Mouse (Mus musculus) heart, adult 2 months (tissue): ENCODE measurements around the gene Fam234a. TPM values are rescaled to one million over a fixed set of nuclear protein-coding genes. Genes with fewer than 3 reads are reported as not detected.

Experiments used
- DNase-seq, 2 experiments: peaks; one replicate each; pipeline ENCODE4 v3.0.0; 2021
- H3K27ac ChIP-seq: fragments of 200-600 bp; 2 replicates; pipeline ENCODE4 v1.8.1; 2022
- H3K27me3 ChIP-seq: fragments of 200-500 bp; 2 replicates; pipeline ENCODE4 v1.6.1; 2012; ENCODE audit warnings: mild to moderate bottlenecking, low read length, inconsistent platforms, mixed read lengths; ENCODE audit not compliant: control insufficient read depth, insufficient read depth
- H3K36me3 ChIP-seq: fragments of 200-500 bp; 2 replicates; pipeline ENCODE4 v1.6.1; 2012; ENCODE audit warnings: low read length, inconsistent platforms; ENCODE audit not compliant: control insufficient read depth, insufficient read depth
- H3K4me1 ChIP-seq: fragments of 200-500 bp; 2 replicates; pipeline ENCODE4 v1.6.1; 2011; ENCODE audit warnings: low read length; ENCODE audit not compliant: control insufficient read depth, insufficient read depth
- H3K4me3 ChIP-seq: fragments of 200-600 bp; 2 replicates; pipeline ENCODE4 v1.8.1; 2022
- H3K79me2 ChIP-seq: fragments of 200-500 bp; replicated peaks from 2 replicates; pipeline ENCODE4 v1.6.1; 2012; ENCODE audit warnings: mild to moderate bottlenecking, inconsistent platforms, low read length, moderate library complexity, mixed read lengths; ENCODE audit not compliant: control insufficient read depth, insufficient read depth
- H3K9ac ChIP-seq: fragments of 200-500 bp; 2 replicates; pipeline ENCODE4 v1.6.1; 2012; ENCODE audit warnings: low read depth, mild to moderate bottlenecking, control low read depth, inconsistent platforms, low read length, mixed read lengths
- CTCF ChIP-seq: fragments of 200-600 bp; IDR thresholded peaks from 2 replicates; pipeline ENCODE4 v1.8.1; 2022; ENCODE audit warnings: antibody characterized with exemption, mild to moderate bottlenecking, moderate library complexity
- EP300 ChIP-seq: fragments of 200-500 bp; IDR thresholded peaks from 2 replicates; pipeline ENCODE4 v1.6.1; 2011; ENCODE audit warnings: low read depth, low read length, control low read depth; ENCODE audit not compliant: insufficient read depth
- POLR2A ChIP-seq: fragments of 200-500 bp; IDR thresholded peaks from 2 replicates; pipeline ENCODE4 v1.6.1; 2011; ENCODE audit warnings: mild to moderate bottlenecking, low read depth, low read length, control low read depth; ENCODE audit not compliant: insufficient read depth
- WGBS: fragments of 180-500 bp; shearing (Covaris S2); methylation state at CpG from one replicate; pipeline ENCODE4 v1.1.7; 2018; 5-methylcytosine and 5-hydroxymethylcytosine counted together
- intact Hi-C: fragments of 180-260 bp; cut with DNase I; formaldehyde crosslinking; loops from one replicate; pipeline ENCODE4 v1.15.1; 2025
- polyA plus RNA-seq: library from polyadenylated mRNA; depleted of rRNA; stranded (reverse); fragments of >200 nt; gene quantifications from 2 replicates; pipeline ENCODE4 v1.2.3, GENCODE M21; 2012
- total RNA-seq, 2 experiments: library from RNA; stranded (reverse); gene quantifications; 2 replicates each; pipeline ENCODE4 v1.2.3; 2021

The Fam234a gene
- total and polyA plus RNA-seq, 3 experiments = 93.1 to 128 (median 113) TPM

DNA sequence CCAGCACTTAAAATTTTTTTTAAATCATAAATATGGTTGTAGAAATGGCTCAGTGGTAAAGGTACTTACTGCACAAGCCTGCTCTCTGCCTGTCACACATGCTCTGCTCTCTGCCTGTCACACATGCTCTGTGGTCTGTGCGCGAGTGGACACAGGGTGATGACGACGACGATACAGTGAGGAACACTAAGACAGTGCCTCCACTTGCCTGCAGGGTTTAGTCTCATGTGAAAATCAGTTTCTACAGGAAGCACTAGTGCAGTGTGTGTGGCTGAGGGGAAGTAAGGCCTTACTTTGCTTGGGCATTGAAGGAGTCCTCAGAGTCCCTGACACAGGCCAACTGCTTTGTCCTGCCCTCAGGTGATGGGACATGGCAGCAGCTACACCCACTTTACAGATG is 14.3 kb downstream of the Fam234a start:
- DNase-seq = no peak
- H3K79me2 ChIP-seq = 0 out of 2 replicates have a peak, but pooled peaks cover 6% of the 10 kb centered on the region
- H3K27ac ChIP-seq = no peak overlapping the region
- intact Hi-C loops = no loop called here
- H3K4me1 ChIP-seq = peaks cover 2% of the 10 kb centered on the region; the same call in 1 of the 2 replicates
- TF ChIP-seq CTCF (no peak), EP300 (no peak), POLR2A (no peak)
- 80% methylated on average over 5 of the region's 5 CpGs for WGBS
- H3K36me3 ChIP-seq = no peaks in the 10 kb centered on the region
- H3K27me3 ChIP-seq = no peaks in the 10 kb centered on the region
- no peak overlapping the region for H3K9ac ChIP-seq
- H3K4me3 ChIP-seq = no peak overlapping the region

DNA sequence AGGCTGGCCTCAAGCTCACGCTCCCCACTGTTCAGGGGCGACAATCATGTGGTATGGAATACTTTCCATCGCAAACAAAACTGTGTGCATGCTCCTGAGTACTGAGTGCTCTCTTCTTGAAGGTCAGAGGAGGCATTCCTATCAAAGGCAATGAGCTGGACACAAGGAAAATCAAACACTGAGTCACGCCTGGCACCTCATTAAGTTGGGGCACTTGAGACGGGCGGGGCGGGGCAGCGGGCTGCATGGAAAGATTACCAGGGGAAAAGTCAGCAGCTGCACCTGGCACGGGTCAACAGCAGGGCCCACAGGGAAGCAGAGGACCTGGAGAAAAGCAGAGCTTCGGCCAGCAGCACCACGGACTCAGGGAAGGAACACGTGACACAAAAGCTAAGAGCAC is 18.9 kb downstream of the Fam234a start:
- H3K36me3 ChIP-seq = no peaks in the 10 kb centered on the region
- intact Hi-C loops = no loop called here
- H3K9ac ChIP-seq = no peak overlapping the region
- no peak for DNase-seq
- 66% methylated on average over 12 of the region's 12 CpGs for WGBS
- H3K4me3 ChIP-seq = no peak overlapping the region
- no peak overlapping the region for H3K27ac ChIP-seq
- 0 out of 2 replicates have a peak, but pooled peaks cover 3% of the 10 kb centered on the region for H3K79me2 ChIP-seq
- H3K4me1 ChIP-seq = peaks cover 2% of the 10 kb centered on the region; the same call in 1 of the 2 replicates
- no peaks in the 10 kb centered on the region for H3K27me3 ChIP-seq
- TF ChIP-seq CTCF (no peak), POLR2A (no peak), EP300 (no peak)

GRCm38 (mm10) chr17:26221508-26221907 is 22.5 kb downstream of the Fam234a start:
- no peak for TF ChIP-seq POLR2A
- no peak for TF ChIP-seq EP300
- no peak for TF ChIP-seq CTCF
- 71% methylated on average over 2 of the region's 2 CpGs for WGBS
- Histone ChIP-seq H3K27ac (no peak overlapping the region), H3K4me1 (peaks cover 2% of the 10 kb centered on the region; the same call in 1 of the 2 replicates), H3K4me3 (no peak overlapping the region), H3K27me3 (no peaks in the 10 kb centered on the region), H3K79me2 (no peaks in the 10 kb centered on the region), H3K36me3 (no peaks in the 10 kb centered on the region), H3K9ac (no peak overlapping the region)
- DNase-seq = no peak
- intact Hi-C loops = no loop called here

DNA sequence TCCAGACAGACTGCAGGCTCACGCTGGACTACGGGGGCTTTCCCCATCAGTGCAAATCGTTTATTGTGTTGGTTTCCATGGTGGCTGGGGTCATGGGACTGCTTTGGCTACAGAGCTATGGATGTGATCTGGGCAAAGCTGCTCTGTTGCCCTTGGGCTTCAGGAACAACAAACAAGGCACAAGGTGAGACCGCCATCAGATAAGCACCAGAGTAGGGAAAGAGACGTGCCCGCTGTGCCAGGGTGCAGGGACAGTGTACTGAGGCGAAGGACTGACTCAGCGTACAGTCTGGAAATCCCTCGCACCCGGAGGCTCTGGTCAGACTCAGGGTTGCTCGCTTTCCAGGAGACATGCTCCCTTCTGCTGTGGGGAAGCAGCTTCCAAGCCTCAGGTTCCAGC is 31.4 kb downstream of the Fam234a start:
- Histone ChIP-seq H3K36me3 (no peaks in the 10 kb centered on the region), H3K27ac (no peak overlapping the region), H3K27me3 (no peaks in the 10 kb centered on the region), H3K9ac (no peak overlapping the region), H3K79me2 (no peaks in the 10 kb centered on the region), H3K4me1 (no peaks in the 10 kb centered on the region), H3K4me3 (no peak overlapping the region)
- intact Hi-C loops = no loop called here
- no peak for DNase-seq
- WGBS = 78% methylated on average over 11 of the region's 11 CpGs
- TF ChIP-seq EP300 = no peak
- TF ChIP-seq POLR2A = no peak
- no peak for TF ChIP-seq CTCF

- H3K4me3 ChIP-seq = no peak overlapping the region
- DNase-seq = no peak
- 87% methylated on average over 7 of the region's 7 CpGs for WGBS
- no peaks in the 10 kb centered on the region for H3K4me1 ChIP-seq
- H3K9ac ChIP-seq = no peak overlapping the region
- H3K27me3 ChIP-seq = no peaks in the 10 kb centered on the region
- no peaks in the 10 kb centered on the region for H3K79me2 ChIP-seq
- no peak overlapping the region for H3K27ac ChIP-seq
- TF ChIP-seq POLR2A (no peak), CTCF (no peak), EP300 (no peak)
- no peaks in the 10 kb centered on the region for H3K36me3 ChIP-seq
- intact Hi-C loops = no loop called here
Observed at GRCm38 (mm10) chr17:26212241-26212640, 31.8 kb downstream of the Fam234a start.

GRCm38 (mm10) chr17:26207686-26208085 is 36.4 kb downstream of the Fam234a start, which contains the start of gene Arhgdig:
Gene Arhgdig, minus strand, starts transcription at chr17:26207786.
- WGBS = 77% methylated on average over 12 of the region's 12 CpGs
- no peaks in the 10 kb centered on the region for H3K36me3 ChIP-seq
- no peak for DNase-seq
- TF ChIP-seq CTCF = no peak
- no peak for TF ChIP-seq EP300
- no peak for TF ChIP-seq POLR2A
- intact Hi-C loops = no loop called here
- H3K27ac ChIP-seq = no peak within 1 kb of the TSS
- no peaks in the 10 kb centered on the region for H3K4me1 ChIP-seq
- no peaks in the 10 kb centered on the region for H3K79me2 ChIP-seq
- peaks cover 4% of the 10 kb centered on the region; the same call in 1 of the 2 replicates for H3K27me3 ChIP-seq
- no peak within 1 kb of the TSS for H3K9ac ChIP-seq
- no peak within 1 kb of the TSS for H3K4me3 ChIP-seq
